Mouse (Mus musculus) hindbrain, embryonic 13.5 days (tissue): ENCODE measurements around the gene Sema3a. TPM values are rescaled to one million over a fixed set of nuclear protein-coding genes. Genes with fewer than 3 reads are reported as not detected.
"Not testable (repeated sequence)": the region's sequence is repeated elsewhere in the genome, so short reads cannot be mapped to it uniquely, and the experiment has no call there.

Experiments
- ATAC-seq: fragments of 200-750 bp; cut with Nextera tagmentation; 2 replicates; pipeline ENCODE4 v1.8.0; 2017; ENCODE audit warnings: moderate TSS enrichment; ENCODE audit not compliant: low FRiP score
- H3K27ac ChIP-seq: fragments of 300-500 bp; sonication (generic); 2 replicates; pipeline ENCODE4 v1.5.1; 2015; ENCODE audit warnings: inconsistent platforms, mild to moderate bottlenecking, moderate library complexity
- H3K27me3 ChIP-seq: fragments of 300-500 bp; sonication (generic); 2 replicates; pipeline ENCODE4 v1.6.1; 2015; ENCODE audit warnings: mild to moderate bottlenecking, inconsistent platforms
- H3K36me3 ChIP-seq: fragments of 300-500 bp; sonication (generic); 2 replicates; pipeline ENCODE4 v1.6.1; 2015; ENCODE audit warnings: mild to moderate bottlenecking, inconsistent platforms
- H3K4me1 ChIP-seq: fragments of 300-500 bp; sonication (generic); replicated peaks from 2 replicates; pipeline ENCODE4 v1.6.1; 2015; ENCODE audit warnings: inconsistent platforms
- H3K4me2 ChIP-seq: fragments of 300-500 bp; sonication (generic); 2 replicates; pipeline ENCODE4 v1.6.1; 2015; ENCODE audit warnings: inconsistent platforms, mild to moderate bottlenecking, moderate library complexity
- H3K4me3 ChIP-seq: fragments of 300-500 bp; sonication (generic); 2 replicates; pipeline ENCODE4 v1.5.1; 2015; ENCODE audit warnings: mild to moderate bottlenecking, inconsistent platforms
- H3K9ac ChIP-seq: fragments of 300-500 bp; sonication (generic); 2 replicates; pipeline ENCODE4 v1.6.1; 2015; ENCODE audit warnings: mild to moderate bottlenecking, inconsistent platforms
- H3K9me3 ChIP-seq: fragments of 300-500 bp; sonication (generic); 2 replicates; pipeline ENCODE4 v1.6.1; 2016; ENCODE audit warnings: inconsistent platforms
- WGBS: fragments of 180-500 bp; shearing (Covaris S2); methylation state at CpG from one replicate; pipeline ENCODE4 v1.1.7; 2015; 5-methylcytosine and 5-hydroxymethylcytosine counted together
- polyA plus RNA-seq: library from polyadenylated mRNA; unstranded; fragments of >200 nt; fragmentation: Nextera tagmentation; extraction: Ambion mirVana; gene quantifications from 2 replicates; pipeline ENCODE4 v1.2.1, GENCODE M21; 2015

Gene Sema3a
- polyA plus RNA-seq, 1 experiment from 2014 or later = 17.5 TPM

- H3K27me3 ChIP-seq = no peaks in the 10 kb centered on the region
- ATAC-seq = no peak
- no peak overlapping the region for H3K27ac ChIP-seq
- no peaks in the 10 kb centered on the region for H3K36me3 ChIP-seq
- H3K4me1 ChIP-seq = no peaks in the 10 kb centered on the region
- H3K4me3 ChIP-seq = no peak overlapping the region
- no peak overlapping the region for H3K4me2 ChIP-seq
- no peak overlapping the region for H3K9ac ChIP-seq
- 78% methylated on average over 2 of the region's 2 CpGs for WGBS
- H3K9me3 ChIP-seq = no peaks in the 10 kb centered on the region
Observed at GRCm38 (mm10) chr5:13612088-13612487, 486.9 kb downstream of the Sema3a start.

- H3K9me3 ChIP-seq, H3K36me3 ChIP-seq, H3K4me3 ChIP-seq, H3K4me2 ChIP-seq, H3K27me3 ChIP-seq, ATAC-seq, H3K27ac ChIP-seq, H3K9ac ChIP-seq, H3K4me1 ChIP-seq: not testable (repeated sequence)
- 90% methylated on average over 7 of the region's 7 CpGs for WGBS
Observed at GRCm38 (mm10) chr5:13614575-13614974, 489.4 kb downstream of the Sema3a start.

GRCm38 (mm10) chr5:13615907-13616306 is 490.7 kb downstream of the Sema3a start:
- H3K36me3 ChIP-seq = no peaks in the 10 kb centered on the region
- no peak overlapping the region for H3K4me3 ChIP-seq
- H3K4me2 ChIP-seq = no peak overlapping the region
- H3K9me3 ChIP-seq = no peaks in the 10 kb centered on the region
- 93% methylated on average over 2 of the region's 2 CpGs for WGBS
- H3K27ac ChIP-seq = no peak overlapping the region
- H3K9ac ChIP-seq = no peak overlapping the region
- no peak for ATAC-seq
- H3K4me1 ChIP-seq = no peaks in the 10 kb centered on the region
- H3K27me3 ChIP-seq = no peaks in the 10 kb centered on the region

GRCm38 (mm10) chr5:13622578-13622977 is 497.4 kb downstream of the Sema3a start:
- Histone ChIP-seq H3K4me2 (no peak overlapping the region), H3K27ac (no peak overlapping the region), H3K9ac (no peak overlapping the region), H3K27me3 (peaks cover 7% of the 10 kb centered on the region), H3K36me3 (no peaks in the 10 kb centered on the region), H3K4me1 (no peaks in the 10 kb centered on the region), H3K4me3 (no peak overlapping the region), H3K9me3 (no peaks in the 10 kb centered on the region)
- no peak for ATAC-seq
- 61% methylated on average over 7 of the region's 7 CpGs for WGBS

- Histone ChIP-seq H3K27ac (no peak overlapping the region), H3K4me3 (no peak overlapping the region), H3K4me2 (no peak overlapping the region), H3K27me3 (peaks cover 7% of the 10 kb centered on the region), H3K36me3 (no peaks in the 10 kb centered on the region), H3K9ac (no peak overlapping the region), H3K4me1 (0 out of 2 replicates have a peak, but pooled peaks cover 5% of the 10 kb centered on the region), H3K9me3 (no peaks in the 10 kb centered on the region)
- no peak for ATAC-seq
- WGBS = 15% methylated on average over 5 of the region's 5 CpGs
Observed at GRCm38 (mm10) chr5:13624754-13625153, 499.5 kb downstream of the Sema3a start.

GRCm38 (mm10) chr5:13626093-13626492 is 500.9 kb downstream of the Sema3a start:
- no peaks in the 10 kb centered on the region for H3K9me3 ChIP-seq
- H3K27ac ChIP-seq = no peak overlapping the region
- H3K36me3 ChIP-seq = no peaks in the 10 kb centered on the region
- 70% methylated on average over 5 of the region's 5 CpGs for WGBS
- H3K4me1 ChIP-seq = peaks cover 8% of the 10 kb centered on the region; the same call in 1 of the 2 replicates
- H3K27me3 ChIP-seq = peaks cover 7% of the 10 kb centered on the region
- no peak overlapping the region for H3K4me2 ChIP-seq
- H3K9ac ChIP-seq = no peak overlapping the region
- no peak for ATAC-seq
- H3K4me3 ChIP-seq = no peak overlapping the region

GRCm38 (mm10) chr5:13628606-13629311 is 503.5 kb downstream of the Sema3a start:
- Histone ChIP-seq H3K4me3 (peak overlapping the region; percentile 41), H3K9ac (peak overlapping the region; percentile 51), H3K4me2 (peak overlapping the region; percentile 63), H3K36me3 (no peaks in the 10 kb centered on the region), H3K27ac (peak overlapping the region; percentile 63), H3K27me3 (peaks cover 7% of the 10 kb centered on the region), H3K9me3 (no peaks in the 10 kb centered on the region), H3K4me1 (peaks cover 8% of the 10 kb centered on the region; the same call in 1 of the 2 replicates)
- ATAC-seq = peak; percentile 91
- WGBS = 14% methylated on average over 24 of the region's 24 CpGs

- no peak overlapping the region for H3K27ac ChIP-seq
- H3K4me1 ChIP-seq = peaks cover 8% of the 10 kb centered on the region; the same call in 1 of the 2 replicates
- H3K36me3 ChIP-seq = no peaks in the 10 kb centered on the region
- no peak overlapping the region for H3K4me2 ChIP-seq
- no peak overlapping the region for H3K9ac ChIP-seq
- H3K4me3 ChIP-seq = no peak overlapping the region
- H3K27me3 ChIP-seq = peaks cover 7% of the 10 kb centered on the region
- H3K9me3 ChIP-seq = no peaks in the 10 kb centered on the region
- no peak for ATAC-seq
- 9% methylated on average over 5 of the region's 5 CpGs for WGBS
Observed at GRCm38 (mm10) chr5:13629916-13630315, 504.7 kb downstream of the Sema3a start.

GRCm38 (mm10) chr5:13630692-13631091 is 505.5 kb downstream of the Sema3a start:
- H3K36me3 ChIP-seq = no peaks in the 10 kb centered on the region
- no peak overlapping the region for H3K27ac ChIP-seq
- H3K4me1 ChIP-seq = peaks cover 8% of the 10 kb centered on the region; the same call in 1 of the 2 replicates
- peaks cover 7% of the 10 kb centered on the region for H3K27me3 ChIP-seq
- H3K4me2 ChIP-seq = no peak overlapping the region
- H3K4me3 ChIP-seq = no peak overlapping the region
- no peak overlapping the region for H3K9ac ChIP-seq
- no peaks in the 10 kb centered on the region for H3K9me3 ChIP-seq
- no peak for ATAC-seq

GRCm38 (mm10) chr5:13636237-13636636 is 511.0 kb downstream of the Sema3a start:
- Histone ChIP-seq H3K4me2 (no peak overlapping the region), H3K27ac (no peak overlapping the region), H3K27me3 (no peaks in the 10 kb centered on the region), H3K4me1 (no peaks in the 10 kb centered on the region; the same call in 1 of the 2 replicates), H3K4me3 (no peak overlapping the region), H3K9ac (no peak overlapping the region), H3K9me3 (no peaks in the 10 kb centered on the region), H3K36me3 (no peaks in the 10 kb centered on the region)
- WGBS = 64% methylated on average over 3 of the region's 3 CpGs
- ATAC-seq = no peak
